Mouse (Mus musculus) testis, adult 2 months (tissue): ENCODE measurements around the gene Thop1. TPM values are rescaled to one million over a fixed set of nuclear protein-coding genes. Genes with fewer than 3 reads are reported as not detected.
A peak's percentile ranks its signal among the peaks of the same experiment; 100 is the strongest.

Source experiments
- H3K27ac ChIP-seq: fragments of 200-500 bp; 2 replicates; pipeline ENCODE4 v1.5.1; 2012; ENCODE audit warnings: low read depth, low read length; ENCODE audit not compliant: control insufficient read depth, insufficient read depth
- H3K27me3 ChIP-seq: fragments of 200-500 bp; 2 replicates; pipeline ENCODE4 v1.6.1; 2012; ENCODE audit warnings: mild to moderate bottlenecking, low read length, moderate library complexity; ENCODE audit not compliant: control insufficient read depth, insufficient read depth
- H3K36me3 ChIP-seq: fragments of 200-500 bp; 2 replicates; pipeline ENCODE4 v1.6.1; 2012; ENCODE audit warnings: mild to moderate bottlenecking, low read length; ENCODE audit not compliant: control insufficient read depth, insufficient read depth
- H3K4me1 ChIP-seq: fragments of 200-500 bp; 2 replicates; pipeline ENCODE4 v1.6.1; 2012; ENCODE audit warnings: low read length; ENCODE audit not compliant: control insufficient read depth, insufficient read depth
- H3K4me3 ChIP-seq: fragments of 200-500 bp; 2 replicates; pipeline ENCODE4 v1.5.1; 2012; ENCODE audit warnings: low read depth, mild to moderate bottlenecking, low read length, moderate library complexity, mixed read lengths; ENCODE audit not compliant: control insufficient read depth
- CTCF ChIP-seq: fragments of 200-500 bp; IDR thresholded peaks from 2 replicates; pipeline ENCODE4 v1.5.1; 2012; ENCODE audit warnings: low read depth, mild to moderate bottlenecking, inconsistent platforms, low read length, moderate library complexity; ENCODE audit not compliant: control insufficient read depth, insufficient read depth, insufficient replicate concordance
- POLR2A ChIP-seq: fragments of 200-500 bp; IDR thresholded peaks from 2 replicates; pipeline ENCODE4 v1.6.1; 2012; ENCODE audit warnings: low read depth, mild to moderate bottlenecking, inconsistent platforms, low read length, moderate library complexity; ENCODE audit not compliant: control insufficient read depth
- polyA plus RNA-seq: library from polyadenylated mRNA; depleted of rRNA; stranded (reverse); fragments of >200 nt; gene quantifications from 2 replicates; pipeline ENCODE4 v1.2.3, GENCODE M21; 2012

The Thop1 gene
- polyA plus RNA-seq, 1 experiment: 318 TPM

GRCm38 (mm10) chr10:81092465-81093250, 22.8 kb downstream of the Thop1 start:
- H3K4me1 ChIP-seq: peaks cover 5% of the 10 kb centered on the region
- no peaks in the 10 kb centered on the region for H3K36me3 ChIP-seq
- no peak overlapping the region for H3K27ac ChIP-seq
- H3K4me3 ChIP-seq: no peak overlapping the region
- H3K27me3 ChIP-seq: no peaks in the 10 kb centered on the region
- TF ChIP-seq POLR2A (no peak), CTCF (no peak)

- Histone ChIP-seq H3K4me1 (peaks cover 2% of the 10 kb centered on the region), H3K27ac (no peak overlapping the region), H3K36me3 (no peaks in the 10 kb centered on the region), H3K4me3 (no peak overlapping the region), H3K27me3 (no peaks in the 10 kb centered on the region)
- TF ChIP-seq CTCF (no peak), POLR2A (no peak)
These were observed 25.3 kb downstream of the Thop1 start for GRCm38 (mm10) chr10:81094931-81095678.

- peak; percentile 3; the same call in 1 of the 2 replicates for TF ChIP-seq CTCF
- TF ChIP-seq POLR2A: peak; percentile 99
- no peaks in the 10 kb centered on the region for H3K27me3 ChIP-seq
- H3K4me1 ChIP-seq: peaks cover 14% of the 10 kb centered on the region
- H3K36me3 ChIP-seq: no peaks in the 10 kb centered on the region
- peak within 1 kb of the TSS; percentile 93 for H3K27ac ChIP-seq
- H3K4me3 ChIP-seq: peak within 1 kb of the TSS; percentile 94
These were observed 35.8 kb downstream of the Thop1 start, which contains the start of gene Map2k2 for GRCm38 (mm10) chr10:81105565-81106112. Map2k2 (plus strand) TSS chr10:81105915.

GRCm38 (mm10) chr10:81106113-81106721, 36.4 kb downstream of the Thop1 start:
- Histone ChIP-seq H3K27me3 (no peaks in the 10 kb centered on the region), H3K4me1 (peaks cover 14% of the 10 kb centered on the region)
- TF ChIP-seq CTCF (no peak), POLR2A (no peak)

GRCm38 (mm10) chr10:81112946-81113345, 43.1 kb downstream of the Thop1 start:
- Histone ChIP-seq H3K36me3 (no peaks in the 10 kb centered on the region; the same call in none of the 2 replicates), H3K27ac (no peak overlapping the region), H3K4me3 (no peak overlapping the region), H3K27me3 (no peaks in the 10 kb centered on the region), H3K4me1 (no peaks in the 10 kb centered on the region)
- no peak for TF ChIP-seq CTCF

More at GRCm38 (mm10) chr10:81106113-81106721, 36.4 kb downstream of the Thop1 start:
- Histone ChIP-seq H3K27ac (peak overlapping the region; percentile 86), H3K36me3 (no peaks in the 10 kb centered on the region; the same call in none of the 2 replicates), H3K4me3 (peak overlapping the region; percentile 94)

- Histone ChIP-seq H3K27me3 (no peaks in the 10 kb centered on the region), H3K4me1 (no peaks in the 10 kb centered on the region), H3K36me3 (no peaks in the 10 kb centered on the region; the same call in none of the 2 replicates), H3K27ac (no peak overlapping the region), H3K4me3 (no peak overlapping the region)
- TF ChIP-seq CTCF (no peak), POLR2A (no peak)
These were observed 49.8 kb downstream of the Thop1 start for GRCm38 (mm10) chr10:81119625-81120024.
